Mouse (Mus musculus) ovary, adult 2 months (tissue): Measurements from ENCODE around the gene Gm3371. TPM values are rescaled to one million over a fixed set of nuclear protein-coding genes. Genes with fewer than 3 reads are reported as not detected.

Experiments
- polyA plus RNA-seq: library from polyadenylated mRNA; depleted of rRNA; stranded (reverse); fragments of >200 nt; gene quantifications from 2 replicates; pipeline ENCODE4 v1.2.3, GENCODE M21; 2012; rRNA removed

Gm3371 gene
- polyA plus RNA-seq: not detected in 2 replicates

DNA sequence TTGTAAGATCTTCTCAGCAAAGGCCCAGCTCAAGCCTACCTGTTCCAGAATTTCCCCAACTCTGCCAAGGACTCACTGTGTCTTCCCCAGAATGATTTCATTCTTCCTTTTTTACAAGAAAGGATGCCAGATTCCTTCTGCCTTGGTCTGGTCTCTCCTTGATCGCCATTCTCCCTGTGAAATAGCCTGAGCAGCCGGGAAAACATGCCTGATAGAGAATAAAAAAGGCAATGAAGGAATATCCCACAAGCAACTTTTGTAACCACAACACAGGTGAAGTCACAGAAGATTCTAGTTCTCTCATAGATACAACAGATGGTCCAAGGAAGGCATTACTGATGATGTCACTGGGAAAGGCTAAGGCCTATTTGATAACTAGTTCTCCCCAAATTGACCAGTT lies at the start of gene Gm3371:
Gene Gm3371 (minus strand): TSS at position 101 of the 400 bp plus-strand sequence.

DNA sequence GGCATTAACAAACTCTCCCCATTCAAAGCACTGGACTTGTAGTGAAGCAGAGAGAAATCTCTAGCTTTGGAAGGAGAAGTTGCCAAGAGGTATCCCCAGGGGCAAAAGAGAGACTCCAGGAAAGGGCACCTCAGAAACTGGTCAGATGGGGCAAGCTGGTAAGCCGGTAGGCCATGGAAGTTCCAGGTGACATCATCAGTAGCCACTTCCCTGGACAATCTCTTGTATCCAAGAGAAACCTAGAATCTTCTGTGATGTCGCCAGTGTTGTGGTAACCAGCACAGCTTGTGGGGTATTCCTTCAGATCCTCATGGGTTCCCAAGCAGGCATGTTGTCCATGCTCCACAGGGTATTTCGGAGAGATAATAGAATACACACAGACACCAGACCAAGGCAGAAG lies 22.8 kb upstream of the Gm3371 start, which contains the start of gene Gm8232:
Gene Gm8232 (plus strand): TSS at position 301 of the 400 bp plus-strand sequence.

DNA sequence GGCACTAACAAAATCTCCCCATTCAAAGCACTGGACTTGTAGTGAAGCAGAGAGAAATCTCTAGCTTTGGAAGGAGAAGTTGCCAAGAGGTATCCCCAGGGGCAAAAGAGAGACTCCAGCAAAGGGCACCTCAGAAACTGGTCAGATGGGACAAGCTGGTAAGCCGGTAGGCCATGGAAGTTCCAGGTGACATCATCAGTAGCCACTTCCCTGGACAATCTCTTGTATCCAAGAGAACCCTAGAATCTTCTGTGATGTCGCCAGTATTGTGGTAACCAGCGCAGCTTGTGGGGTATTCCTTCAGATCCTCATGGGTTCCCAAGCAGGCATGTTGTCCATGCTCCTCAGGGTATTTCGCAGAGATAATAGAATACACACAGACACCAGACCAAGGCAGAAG lies 45.4 kb downstream of the Gm3371 start, which contains the start of gene Gm8229:
Gene Gm8229 (plus strand): TSS at position 301 of the 400 bp plus-strand sequence.

Other genes with a start within 250 kb of the Gm3371 start
- not detected in 2 replicates for gene Gm8212, start 213.0 kb downstream of the Gm3371 start, polyA plus RNA-seq
- not detected in 2 replicates for gene 4930503E14Rik, start 197.4 kb downstream of the Gm3371 start, polyA plus RNA-seq
- gene Gm8220, start 125.1 kb downstream of the Gm3371 start, polyA plus RNA-seq: not detected in 2 replicates
- gene Gm5930, start 72.1 kb downstream of the Gm3371 start, polyA plus RNA-seq: not detected in 2 replicates
- gene Gm8229, start 45.3 kb downstream of the Gm3371 start, polyA plus RNA-seq: not detected in 2 replicates
- not detected in 2 replicates for gene Gm8232, start 22.9 kb upstream of the Gm3371 start, polyA plus RNA-seq
- not detected in 2 replicates for gene BC061237, start 81.8 kb upstream of the Gm3371 start, polyA plus RNA-seq
- gene Gm17093, start 107.6 kb upstream of the Gm3371 start, polyA plus RNA-seq: not detected in 2 replicates
- not detected in 2 replicates for gene Gm8247, start 172.5 kb upstream of the Gm3371 start, polyA plus RNA-seq
- gene Gm5624, start 217.2 kb upstream of the Gm3371 start, polyA plus RNA-seq: not detected in 2 replicates